Mouse (Mus musculus) myocyte (in vitro differentiated cells): ENCODE data around the gene Tfap4. TPM values are rescaled to one million over a fixed set of nuclear protein-coding genes. Genes with fewer than 3 reads are reported as not detected.

Experiments used
- H3K27me3 ChIP-seq: one replicate; pipeline ENCODE4 v1.6.1; 2011; ENCODE audit not compliant: control insufficient read depth, insufficient read depth, insufficient read length
- H3K36me3 ChIP-seq: one replicate; pipeline ENCODE4 v1.6.1; 2011; ENCODE audit not compliant: control insufficient read depth, insufficient read depth
- H3K4me2 ChIP-seq: one replicate; pipeline ENCODE4 v1.6.1; 2011; ENCODE audit warnings: low read depth, control low read depth
- H3K4me3 ChIP-seq: one replicate; pipeline ENCODE4 v1.5.1; 2011; ENCODE audit warnings: mild to moderate bottlenecking, control low read depth, moderate library complexity
- H3K79me2 ChIP-seq: one replicate; pipeline ENCODE4 v1.6.1; 2011; ENCODE audit not compliant: control insufficient read depth, insufficient read depth
- H3ac ChIP-seq: one replicate; pipeline ENCODE4 v1.6.1; 2011; ENCODE audit not compliant: control insufficient read depth, insufficient read length
- CEBPB ChIP-seq: IDR thresholded peaks from 2 replicates; pipeline ENCODE4 v1.6.1; 2011; ENCODE audit warnings: mild to moderate bottlenecking, moderate library complexity; ENCODE audit not compliant: poor library complexity, insufficient read depth, severe bottlenecking
- E2F4 ChIP-seq: IDR thresholded peaks from one replicate; pipeline ENCODE4 v1.6.1; 2011; ENCODE audit warnings: mild to moderate bottlenecking, control low read depth, moderate library complexity; ENCODE audit not compliant: insufficient read depth
- MAX ChIP-seq: IDR thresholded peaks from one replicate; pipeline ENCODE4 v1.6.1; 2011; ENCODE audit warnings: low read depth, mild to moderate bottlenecking, control low read depth
- MYOD1 ChIP-seq, 3 experiments: IDR thresholded peaks; one replicate each; pipeline ENCODE4 v1.6.1; 2011; ENCODE audit warnings: control low read depth in 2 of 3, low read depth in 2 of 3, mild to moderate bottlenecking in 2 of 3, moderate library complexity in 1 of 3; ENCODE audit not compliant: insufficient read length in 2 of 3, control insufficient read depth in 1 of 3
- MYOG ChIP-seq, 3 experiments: IDR thresholded peaks; one replicate each; pipeline ENCODE4 v1.6.1; 2011; ENCODE audit warnings: control low read depth in 2 of 3, low read depth in 2 of 3, mild to moderate bottlenecking in 2 of 3; ENCODE audit not compliant: insufficient read length in 2 of 3, control insufficient read depth in 1 of 3, insufficient read depth in 1 of 3
- POLR2A ChIP-seq: IDR thresholded peaks from one replicate; pipeline ENCODE4 v1.6.1; 2011; ENCODE audit warnings: low read depth, mild to moderate bottlenecking, control low read depth, moderate library complexity; ENCODE audit not compliant: insufficient read length
- POLR2AphosphoS2 ChIP-seq: IDR thresholded peaks from one replicate; pipeline ENCODE4 v1.6.1; 2011; ENCODE audit warnings: low read depth, control low read depth; ENCODE audit not compliant: insufficient read length
- REST ChIP-seq: IDR thresholded peaks from one replicate; pipeline ENCODE4 v1.6.1; 2011; ENCODE audit warnings: mild to moderate bottlenecking, control low read depth, moderate library complexity; ENCODE audit not compliant: insufficient read depth, insufficient read length
- SRF ChIP-seq: IDR thresholded peaks from one replicate; pipeline ENCODE4 v1.6.1; 2011; ENCODE audit warnings: low read depth; ENCODE audit not compliant: control insufficient read depth, insufficient read length
- TCF12 ChIP-seq: IDR thresholded peaks from one replicate; pipeline ENCODE4 v1.6.1; 2011; ENCODE audit warnings: mild to moderate bottlenecking, control low read depth; ENCODE audit not compliant: poor library complexity, insufficient read depth, severe bottlenecking
- TCF3 ChIP-seq: IDR thresholded peaks from one replicate; pipeline ENCODE4 v1.6.1; 2011; ENCODE audit warnings: low read depth, control low read depth; ENCODE audit not compliant: insufficient read length
- USF1 ChIP-seq: IDR thresholded peaks from one replicate; pipeline ENCODE4 v1.6.1; 2011; ENCODE audit warnings: low read depth, mild to moderate bottlenecking, control low read depth, moderate library complexity
- polyA plus RNA-seq: library from polyadenylated mRNA; unstranded; fragments of >200 nt; fragmentation: generic; extraction: Trizol; gene quantifications from one replicate; pipeline ENCODE4 v1.2.1, GENCODE M21; 2012; ENCODE audit warnings: missing spikeins

The Tfap4 gene
- polyA plus RNA-seq, 1 experiment = 4.0 TPM

- peaks cover 63% of the 10 kb centered on the region for H3K79me2 ChIP-seq
These were observed 57.1 kb downstream of the Tfap4 start for GRCm38 (mm10) chr16:4502568-4502967.

GRCm38 (mm10) chr16:4501703-4502102 lies 58.0 kb downstream of the Tfap4 start:
- Histone ChIP-seq H3ac (no peak overlapping the region), H3K27me3 (no peaks in the 10 kb centered on the region), H3K79me2 (peaks cover 54% of the 10 kb centered on the region), H3K4me2 (no peak overlapping the region), H3K36me3 (peaks cover 16% of the 10 kb centered on the region), H3K4me3 (no peak overlapping the region)
- TF ChIP-seq CEBPB (no peak), TCF3 (no peak), POLR2AphosphoS2 (no peak), USF1 (no peak), POLR2A (no peak), SRF (no peak), MAX (no peak), MYOG (IDR thresholded peaks at IDR 0.05; ENCODE audit: control insufficient read depth in 1 of 3, insufficient read depth in 1 of 3, insufficient read length in 2 of 3, low read depth in 2 of 3) (peak in 1 of 3 experiments; percentile 54), TCF12 (no peak), E2F4 (no peak), MYOD1 (IDR thresholded peaks at IDR 0.05; ENCODE audit: control insufficient read depth in 1 of 3, insufficient read length in 2 of 3, low read depth in 2 of 3) (peak in 1 of 3 experiments; percentile 25), REST (no peak)

More at GRCm38 (mm10) chr16:4502568-4502967, 57.1 kb downstream of the Tfap4 start:
- H3K27me3 ChIP-seq = no peaks in the 10 kb centered on the region
- H3K4me3 ChIP-seq = no peak overlapping the region
- H3K4me2 ChIP-seq = no peak overlapping the region
- peaks cover 15% of the 10 kb centered on the region for H3K36me3 ChIP-seq
- H3ac ChIP-seq = no peak overlapping the region
- TF ChIP-seq REST (no peak), POLR2A (no peak), CEBPB (no peak)

GRCm38 (mm10) chr16:4500598-4501385 lies 58.9 kb downstream of the Tfap4 start:
- TF ChIP-seq MYOG (IDR thresholded peaks at IDR 0.05; ENCODE audit: control insufficient read depth in 1 of 3, insufficient read depth in 1 of 3, insufficient read length in 2 of 3, low read depth in 2 of 3) (peak in 1 of 3 experiments; percentile 18), TCF12 (no peak), MYOD1 (IDR thresholded peaks at IDR 0.05; ENCODE audit: control insufficient read depth in 1 of 3, insufficient read length in 2 of 3, low read depth in 2 of 3) (peak in 1 of 3 experiments; percentile 9)
- no peaks in the 10 kb centered on the region for H3K27me3 ChIP-seq
- peaks cover 46% of the 10 kb centered on the region for H3K79me2 ChIP-seq
- H3K36me3 ChIP-seq = peaks cover 19% of the 10 kb centered on the region
- no peak overlapping the region for H3ac ChIP-seq
- peak overlapping the region; percentile 6 for H3K4me2 ChIP-seq
- H3K4me3 ChIP-seq = no peak overlapping the region

DNA sequence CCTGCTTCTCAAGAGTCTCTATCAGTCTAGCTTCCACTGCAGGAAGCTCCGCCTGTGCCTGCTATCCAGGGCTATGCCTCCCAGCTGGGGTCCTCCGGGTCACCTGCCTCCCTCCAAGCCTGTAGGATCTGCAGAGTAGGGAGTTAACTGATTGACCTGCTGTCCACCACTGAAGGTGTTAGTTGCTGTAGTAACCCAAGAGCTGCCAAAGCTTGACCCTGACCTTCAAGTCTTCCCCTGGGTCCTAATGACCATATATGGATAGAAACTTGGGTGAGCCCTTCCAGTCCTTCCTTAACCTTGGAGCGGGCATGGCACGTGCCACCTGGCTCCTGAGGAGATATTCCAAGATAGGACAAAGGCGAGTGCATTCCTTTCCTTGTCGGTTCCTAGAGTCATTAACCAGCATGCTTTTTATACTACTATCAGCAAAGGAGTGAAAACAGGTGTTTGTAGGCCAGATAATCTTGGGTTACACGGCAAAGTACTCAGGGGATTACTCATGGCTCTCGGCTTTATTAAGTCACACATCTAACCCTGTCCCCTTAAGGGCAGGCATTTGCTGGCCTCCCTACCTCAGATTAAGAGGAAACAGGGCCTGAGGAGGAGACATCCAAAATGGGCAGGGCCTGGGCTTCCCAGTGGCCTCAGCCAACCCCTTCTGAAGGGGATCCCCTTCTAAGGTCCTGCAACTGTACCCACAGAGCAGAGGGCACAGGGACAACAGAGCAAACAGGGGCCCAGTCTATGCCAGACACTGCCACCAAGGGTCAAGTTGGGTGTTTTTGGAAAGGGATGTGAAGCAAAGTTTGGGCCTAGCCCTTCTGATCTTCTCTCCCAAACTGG lies 61.7 kb downstream of the Tfap4 start:
- Histone ChIP-seq H3K27me3 (no peaks in the 10 kb centered on the region), H3K36me3 (peaks cover 20% of the 10 kb centered on the region), H3K4me2 (peak overlapping the region; percentile 32), H3ac (no peak overlapping the region), H3K79me2 (peaks cover 26% of the 10 kb centered on the region), H3K4me3 (no peak overlapping the region)
- TF ChIP-seq MYOD1 (IDR thresholded peaks at IDR 0.05; ENCODE audit: control insufficient read depth in 1 of 3, insufficient read length in 2 of 3, low read depth in 2 of 3) (peak in 2 of 3 experiments; percentile 10 to 41), MYOG (IDR thresholded peaks at IDR 0.05; ENCODE audit: control insufficient read depth in 1 of 3, insufficient read depth in 1 of 3, insufficient read length in 2 of 3, low read depth in 2 of 3) (peak in 2 of 3 experiments; percentile 8 to 23), REST (no peak), TCF12 (peak; percentile 5), POLR2A (no peak), E2F4 (no peak), SRF (no peak)

- Histone ChIP-seq H3K4me3 (no peak overlapping the region), H3ac (no peak overlapping the region)
These were observed 63.2 kb downstream of the Tfap4 start for GRCm38 (mm10) chr16:4496470-4496869.

More at GRCm38 (mm10) chr16:4496470-4496869, 63.2 kb downstream of the Tfap4 start:
- Histone ChIP-seq H3K36me3 (peaks cover 20% of the 10 kb centered on the region), H3K79me2 (peaks cover 24% of the 10 kb centered on the region), H3K4me2 (no peak overlapping the region), H3K27me3 (no peaks in the 10 kb centered on the region)
- TF ChIP-seq POLR2A = no peak
- TF ChIP-seq E2F4 = no peak
- no peak for TF ChIP-seq CEBPB
- TF ChIP-seq USF1 = no peak
- no peak for TF ChIP-seq MAX
- no peak for TF ChIP-seq TCF12
- TF ChIP-seq SRF = no peak
- TF ChIP-seq TCF3 = no peak
- TF ChIP-seq MYOG (IDR thresholded peaks at IDR 0.05; ENCODE audit: control insufficient read depth in 1 of 3, insufficient read depth in 1 of 3, insufficient read length in 2 of 3, low read depth in 2 of 3) = no peak
- TF ChIP-seq REST = no peak
- TF ChIP-seq POLR2AphosphoS2 = no peak
- no peak for TF ChIP-seq MYOD1 (IDR thresholded peaks at IDR 0.05; ENCODE audit: control insufficient read depth in 1 of 3, insufficient read length in 2 of 3, low read depth in 2 of 3)
